In genomic region chr15:94252962-94253712, GRCm38 (mm10) we compare ENCODE assay signal across 9 mouse cellular contexts.
DNase-seq lines count a peak whose midpoint lies in the region; ATAC-seq and TF ChIP-seq lines count a peak whose summit lies in the region.
"Had no signal": no experiment of that assay in that cellular context is flagged by ENCODE, and none has a peak within 500 bp of the region (broad histone marks: within the 10 kb centered on the region; RNA-seq: fewer than 3 reads in every experiment).

No protein-coding gene starts in this region.

- no peaks in the 10 kb centered on the region for H3K27me3 ChIP-seq in kidney, adult 2 months (replicated peaks; ENCODE audit: control insufficient read depth, insufficient read depth, low read length)
- no peaks in the 10 kb centered on the region for H3K27me3 ChIP-seq in Patski
- no peaks in the 10 kb centered on the region for H3K27me3 ChIP-seq in hindbrain, embryonic 16.5 days (replicated peaks; ENCODE audit: control insufficient read depth, insufficient read depth, low read length)
- no peaks in the 10 kb centered on the region for H3K27me3 ChIP-seq in midbrain, embryonic 15.5 days (replicated peaks)
- H3K27me3 ChIP-seq: heart, embryonic 15.5 days had no signal

- WGBS in kidney, adult 2 months, result 66% methylated on average over 13 of the region's 13 CpGs
- 73% methylated on average over 13 of the region's 13 CpGs for WGBS in hindbrain, embryonic 16.5 days
- 81% methylated on average over 13 of the region's 13 CpGs for WGBS in midbrain, embryonic 15.5 days

- no peaks in the 10 kb centered on the region for H3K9me3 ChIP-seq in hindbrain, embryonic 16.5 days (ENCODE audit: control insufficient read depth, low read length)
- no peaks in the 10 kb centered on the region for H3K9me3 ChIP-seq in midbrain, embryonic 15.5 days
- H3K9me3 ChIP-seq: heart, embryonic 15.5 days had no signal

- intact Hi-C loops in left cerebral cortex, postnatal 10 days (cut with DNase I), result no loop called here

- H3K9ac ChIP-seq in hindbrain, embryonic 16.5 days (ENCODE audit: low read depth, low read length), result no peak overlapping the region
- H3K9ac ChIP-seq in midbrain, embryonic 15.5 days, result no peak overlapping the region
- H3K9ac ChIP-seq: heart, embryonic 15.5 days had no signal

- POLR2A ChIA-PET in Patski (lab: Charles Lee), result no interaction called here

- no peak overlapping the region for H3K4me2 ChIP-seq in hindbrain, embryonic 16.5 days (ENCODE audit: low read length)
- no peak overlapping the region for H3K4me2 ChIP-seq in midbrain, embryonic 15.5 days
- H3K4me2 ChIP-seq: heart, embryonic 15.5 days had no signal

- no peak overlapping the region for H3K4me3 ChIP-seq in kidney, adult 2 months (ENCODE audit: insufficient read depth, low read depth, low read length)
- no peak overlapping the region for H3K4me3 ChIP-seq in hindbrain, embryonic 16.5 days (ENCODE audit: low read length)
- no peak overlapping the region for H3K4me3 ChIP-seq in midbrain, embryonic 15.5 days
- H3K4me3 ChIP-seq: heart, embryonic 15.5 days had no signal

- no peak for TF ChIP-seq POLR2A in kidney, adult 2 months (IDR thresholded peaks at IDR 0.05; ENCODE audit: low read depth, low read length)

- no peaks in the 10 kb centered on the region for H3K36me3 ChIP-seq in kidney, adult 2 months (ENCODE audit: control insufficient read depth, insufficient read depth, low read length)
- no peaks in the 10 kb centered on the region for H3K36me3 ChIP-seq in hindbrain, embryonic 16.5 days (ENCODE audit: control insufficient read depth, insufficient read depth, low read length)
- no peaks in the 10 kb centered on the region for H3K36me3 ChIP-seq in midbrain, embryonic 15.5 days (replicated peaks)
- H3K36me3 ChIP-seq: heart, embryonic 15.5 days had no signal

- TF ChIP-seq CTCF in kidney, adult 2 months (conservative IDR thresholded peaks at IDR 0.05; ENCODE audit: insufficient read depth, insufficient read length, low read depth, low read length), result no peak
- peak; percentile 47 for TF ChIP-seq CTCF in Patski (IDR thresholded peaks at IDR 0.05)

- in situ Hi-C loops in Patski (cut with MboI; ENCODE audit: low pct_unique_long_range_greater_than_20kb), result no loop called here

- peak; percentile 20 for DNase-seq in kidney, adult 2 months
- no peak for DNase-seq in kidney, postnatal 25 days
- DNase-seq in 416B (ENCODE audit: low read depth), result peak; percentile 11
- DNase-seq in Patski (ENCODE audit: low read depth, low spot score), result no peak
- DNase-seq in left cerebral cortex, postnatal 10 days (ENCODE audit: extremely low spot score in 1 of 2, low spot score in 2 of 2), result peak; percentile 41 to 60
- DNase-seq in gastrocnemius, postnatal 25 days, result no peak

- H3K4me1 ChIP-seq in kidney, adult 2 months (ENCODE audit: control insufficient read depth, insufficient read depth, low read length), result no peaks in the 10 kb centered on the region
- H3K4me1 ChIP-seq in hindbrain, embryonic 16.5 days (ENCODE audit: control insufficient read depth, insufficient read depth, low read depth, low read length), result no peaks in the 10 kb centered on the region; the same call in none of the 2 replicates
- H3K4me1 ChIP-seq in midbrain, embryonic 15.5 days, result 0 out of 2 replicates have a peak, but pooled peaks cover 2% of the 10 kb centered on the region

- no peak for ATAC-seq in Patski
- no peak for ATAC-seq in hindbrain, embryonic 16.5 days
- no peak for ATAC-seq in midbrain, embryonic 15.5 days (replicated peaks)

- CTCF ChIA-PET in Patski (lab: Charles Lee), result interaction anchor here (1.0 kb wide), 1 partner anchor 267 kb away, joined by 4 read pairs; no protein-coding TSS in a partner anchor

- no peak overlapping the region for H3K27ac ChIP-seq in kidney, adult 2 months (ENCODE audit: insufficient read depth, low read depth, low read length)
- no peak overlapping the region; the same call in 1 of the 2 replicates for H3K27ac ChIP-seq in hindbrain, embryonic 16.5 days (ENCODE audit: low read depth, low read length)
- H3K27ac ChIP-seq in midbrain, embryonic 15.5 days, result no peak overlapping the region
- H3K27ac ChIP-seq: heart, embryonic 15.5 days had no signal

Comparison
In these comparisons a context has a peak if more than half of its experiments do, and no peak if none do; other contexts are left out.
1. DNase-seq: peak in kidney, adult 2 months (single experiment), 416B (single experiment) and left cerebral cortex, postnatal 10 days (2 of 2); none in kidney, postnatal 25 days (0 of 2), Patski (single experiment) and gastrocnemius, postnatal 25 days (single experiment).